Mouse (Mus musculus) intestine, embryonic 16.5 days (tissue): ENCODE measurements around the gene Lamc3. TPM values are rescaled to one million over a fixed set of nuclear protein-coding genes. Genes with fewer than 3 reads are reported as not detected.
"Not testable (repeated sequence)": the region's sequence is repeated elsewhere in the genome, so short reads cannot be mapped to it uniquely, and the experiment has no call there.

ENCODE experiments used
- ATAC-seq: fragments of 200-750 bp; cut with Nextera tagmentation; 2 replicates; pipeline ENCODE4 v1.8.0; 2017; ENCODE audit warnings: moderate TSS enrichment, moderate library complexity
- H3K27ac ChIP-seq: fragments of 300-500 bp; sonication (generic); 2 replicates; pipeline ENCODE4 v1.5.1; 2014; ENCODE audit warnings: mild to moderate bottlenecking, low read length
- H3K27me3 ChIP-seq: fragments of 300-500 bp; sonication (generic); replicated peaks from 2 replicates; pipeline ENCODE4 v1.6.1; 2014; ENCODE audit warnings: low read length, control low read depth, mixed read lengths; ENCODE audit not compliant: control insufficient read depth, insufficient read depth
- H3K36me3 ChIP-seq: fragments of 300-500 bp; sonication (generic); 2 replicates; pipeline ENCODE4 v1.6.1; 2014; ENCODE audit warnings: low read length, control low read depth; ENCODE audit not compliant: control insufficient read depth, insufficient read depth
- H3K4me1 ChIP-seq: fragments of 300-500 bp; sonication (generic); 2 replicates; pipeline ENCODE4 v1.6.1; 2014; ENCODE audit warnings: low read length, control low read depth, mixed read lengths; ENCODE audit not compliant: control insufficient read depth, insufficient read depth
- H3K4me2 ChIP-seq: fragments of 300-500 bp; sonication (generic); 2 replicates; pipeline ENCODE4 v1.6.1; 2014; ENCODE audit warnings: low read depth, low read length, control low read depth
- H3K4me3 ChIP-seq: fragments of 300-500 bp; sonication (generic); 2 replicates; pipeline ENCODE4 v1.5.1; 2014; ENCODE audit warnings: mild to moderate bottlenecking, low read length
- H3K9ac ChIP-seq: fragments of 300-500 bp; sonication (generic); 2 replicates; pipeline ENCODE4 v1.6.1; 2014; ENCODE audit warnings: low read depth, low read length
- H3K9me3 ChIP-seq: fragments of 300-500 bp; sonication (generic); 2 replicates; pipeline ENCODE4 v1.6.1; 2016; ENCODE audit warnings: low read length, control low read depth; ENCODE audit not compliant: control insufficient read depth
- WGBS: fragments of 180-500 bp; shearing (Covaris S2); extraction: QIAGEN DNeasy Blood & Tissue Kit; methylation state at CpG from one replicate; pipeline ENCODE4 v1.1.7; 2014; 5-methylcytosine and 5-hydroxymethylcytosine counted together
- polyA plus RNA-seq: library from polyadenylated mRNA; unstranded; fragments of >200 nt; fragmentation: Nextera tagmentation; extraction: Ambion mirVana; gene quantifications from 2 replicates; pipeline ENCODE4 v1.2.1, GENCODE M21; 2015

Gene Lamc3
- polyA plus RNA-seq, 1 experiment from 2014 or later: 0.44 TPM

DNA sequence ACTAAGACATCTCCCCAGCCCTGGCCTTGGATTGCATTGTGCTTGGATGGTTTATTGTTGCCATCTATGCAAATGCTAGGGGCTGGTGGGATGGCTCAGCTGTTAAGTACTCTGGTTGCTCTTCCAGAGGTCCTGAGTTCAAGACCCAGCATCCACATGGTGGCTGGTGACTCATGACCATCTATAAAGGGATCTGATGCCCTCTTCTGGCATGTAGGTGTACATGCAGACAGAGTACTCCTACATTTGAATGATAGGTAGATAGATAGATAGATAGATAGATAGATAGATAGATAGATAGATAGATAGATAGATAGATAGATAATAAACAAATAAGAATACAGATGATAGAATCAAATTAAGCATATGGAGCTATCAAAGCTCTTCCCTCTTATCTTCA lies 27.1 kb downstream of the Lamc3 start:
- not testable (repeated sequence) for H3K4me3 ChIP-seq, H3K27me3 ChIP-seq, H3K4me2 ChIP-seq, H3K4me1 ChIP-seq, H3K27ac ChIP-seq, ATAC-seq, H3K36me3 ChIP-seq, H3K9me3 ChIP-seq, H3K9ac ChIP-seq

DNA sequence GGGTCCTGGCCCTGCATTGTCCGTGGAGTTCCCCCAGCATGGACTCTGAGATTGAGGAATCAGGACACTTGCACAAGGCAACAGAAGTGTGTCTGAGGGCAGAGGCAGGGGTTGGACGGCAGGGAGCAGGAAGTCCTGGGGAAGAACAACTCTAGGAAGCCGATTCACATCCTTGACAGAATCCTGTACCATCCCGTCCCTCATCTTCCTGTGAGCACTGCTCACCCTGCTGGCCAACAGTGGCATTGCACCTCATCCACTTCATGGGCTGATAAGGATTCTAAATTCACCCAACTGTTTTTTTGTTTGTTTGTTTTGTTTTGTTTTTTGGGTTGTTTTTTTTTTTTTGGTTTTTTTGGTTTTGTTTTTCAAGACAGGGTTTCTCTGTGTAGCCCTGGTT lies 28.0 kb downstream of the Lamc3 start:
- no peak overlapping the region for H3K9ac ChIP-seq
- H3K4me1 ChIP-seq: no peaks in the 10 kb centered on the region
- ATAC-seq: no peak

DNA sequence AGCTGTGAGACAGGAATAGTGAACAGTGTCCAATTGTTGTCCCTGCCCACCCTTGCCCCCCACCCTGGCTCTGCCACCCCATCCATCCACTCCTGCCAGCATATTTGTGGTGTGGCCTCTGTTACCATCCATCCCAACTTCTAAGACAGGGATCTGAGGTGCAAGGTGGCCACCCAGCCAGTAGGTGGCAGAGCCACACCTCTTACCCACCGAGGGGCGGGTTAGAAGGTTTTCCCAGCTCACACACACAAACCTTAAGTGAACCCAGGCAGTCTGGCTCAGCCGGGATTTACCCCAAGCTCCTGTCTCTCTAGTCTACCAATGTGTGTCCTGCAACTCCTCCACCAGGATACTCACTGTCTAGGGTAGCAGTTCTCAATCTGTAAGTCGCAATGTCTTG lies 30.5 kb downstream of the Lamc3 start:
- Histone ChIP-seq H3K27me3 (no peaks in the 10 kb centered on the region), H3K4me3 (no peak overlapping the region), H3K4me2 (no peak overlapping the region), H3K36me3 (no peaks in the 10 kb centered on the region), H3K27ac (no peak overlapping the region), H3K4me1 (no peaks in the 10 kb centered on the region), H3K9ac (no peak overlapping the region), H3K9me3 (no peaks in the 10 kb centered on the region)
- no peak for ATAC-seq
- WGBS: 22% methylated on average over 4 of the region's 4 CpGs

More for the DNA sequence above, 28.0 kb downstream of the Lamc3 start:
- no peak overlapping the region for H3K27ac ChIP-seq
- no peaks in the 10 kb centered on the region for H3K36me3 ChIP-seq
- no peaks in the 10 kb centered on the region for H3K27me3 ChIP-seq
- H3K4me3 ChIP-seq: no peak overlapping the region
- 22% methylated on average over 4 of the region's 4 CpGs for WGBS
- no peak overlapping the region for H3K4me2 ChIP-seq
- no peaks in the 10 kb centered on the region for H3K9me3 ChIP-seq

DNA sequence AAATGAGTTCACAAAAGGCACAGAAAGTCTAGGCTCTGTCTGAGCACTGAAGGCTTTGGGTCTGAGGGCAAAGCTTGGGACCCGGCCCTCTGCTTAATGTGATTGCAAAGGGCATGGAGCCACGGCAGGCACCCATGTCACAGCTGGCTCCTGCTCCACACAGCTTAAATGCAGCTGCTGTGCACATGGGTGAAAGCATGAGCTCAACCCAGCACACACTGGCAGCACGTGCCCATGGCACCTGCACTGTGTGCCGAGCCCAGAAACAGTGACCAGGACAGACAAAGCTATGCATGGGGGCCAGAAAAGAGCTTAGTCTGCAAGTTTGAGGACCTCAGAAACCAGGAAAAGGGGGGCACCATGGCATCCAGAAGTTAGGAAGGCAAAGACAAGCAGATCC lies 36.6 kb downstream of the Lamc3 start:
- H3K36me3 ChIP-seq: no peaks in the 10 kb centered on the region
- no peak overlapping the region for H3K4me3 ChIP-seq
- H3K9me3 ChIP-seq: no peaks in the 10 kb centered on the region
- no peak overlapping the region for H3K9ac ChIP-seq
- 72% methylated on average over 4 of the region's 4 CpGs for WGBS
- H3K4me1 ChIP-seq: no peaks in the 10 kb centered on the region
- no peak overlapping the region for H3K27ac ChIP-seq
- no peak for ATAC-seq
- H3K4me2 ChIP-seq: no peak overlapping the region
- H3K27me3 ChIP-seq: no peaks in the 10 kb centered on the region

DNA sequence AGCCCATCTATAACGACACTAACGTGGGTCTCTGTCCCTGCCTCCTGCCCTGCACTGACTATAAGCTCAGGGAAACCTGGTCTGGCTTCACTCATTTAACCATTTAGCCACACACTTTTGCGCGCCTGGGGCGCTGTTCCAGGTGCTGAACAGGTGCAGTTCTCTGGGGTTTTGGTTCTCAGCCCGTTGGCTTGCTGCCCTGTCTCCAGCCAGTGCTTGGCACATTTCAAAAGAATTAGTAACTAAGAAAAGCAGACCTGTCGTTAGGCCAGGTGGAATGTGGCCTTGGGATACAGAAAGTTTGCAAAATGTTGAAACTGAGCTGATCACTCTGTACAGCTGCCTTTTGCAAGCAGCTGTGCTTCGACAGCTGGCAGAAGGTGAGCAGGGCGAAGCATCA lies 37.7 kb downstream of the Lamc3 start:
- Histone ChIP-seq H3K27ac (no peak overlapping the region), H3K4me2 (no peak overlapping the region), H3K4me1 (no peaks in the 10 kb centered on the region), H3K9me3 (no peaks in the 10 kb centered on the region), H3K36me3 (no peaks in the 10 kb centered on the region), H3K9ac (no peak overlapping the region), H3K4me3 (no peak overlapping the region), H3K27me3 (no peaks in the 10 kb centered on the region)
- no peak for ATAC-seq
- 25% methylated on average over 9 of the region's 9 CpGs for WGBS

DNA sequence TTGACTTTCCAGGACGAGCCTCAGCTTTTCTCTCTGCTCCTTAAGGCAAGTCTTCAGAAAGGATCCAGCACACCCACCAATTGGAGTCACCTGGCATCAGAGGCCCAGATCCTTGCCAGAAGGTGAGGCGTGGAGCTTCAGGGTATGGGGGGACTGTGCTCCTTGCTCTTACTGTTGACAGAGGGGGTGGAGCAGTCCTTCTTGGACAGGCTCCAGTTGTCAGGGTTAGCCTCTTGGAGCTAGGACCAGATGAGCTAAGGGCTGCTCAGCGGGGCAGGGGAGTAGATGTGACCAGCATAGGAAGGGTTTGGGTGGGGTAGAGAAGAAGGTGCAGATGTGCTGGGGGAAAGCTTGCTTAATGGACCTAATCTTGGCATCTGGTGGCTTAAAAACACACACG lies 38.8 kb downstream of the Lamc3 start:
- H3K27ac ChIP-seq: no peak overlapping the region
- H3K36me3 ChIP-seq: no peaks in the 10 kb centered on the region
- H3K4me1 ChIP-seq: no peaks in the 10 kb centered on the region
- H3K4me2 ChIP-seq: no peak overlapping the region
- no peak overlapping the region for H3K4me3 ChIP-seq
- H3K9ac ChIP-seq: no peak overlapping the region
- H3K9me3 ChIP-seq: no peaks in the 10 kb centered on the region
- ATAC-seq: no peak
- WGBS: 64% methylated on average over 4 of the region's 4 CpGs
- no peaks in the 10 kb centered on the region for H3K27me3 ChIP-seq

DNA sequence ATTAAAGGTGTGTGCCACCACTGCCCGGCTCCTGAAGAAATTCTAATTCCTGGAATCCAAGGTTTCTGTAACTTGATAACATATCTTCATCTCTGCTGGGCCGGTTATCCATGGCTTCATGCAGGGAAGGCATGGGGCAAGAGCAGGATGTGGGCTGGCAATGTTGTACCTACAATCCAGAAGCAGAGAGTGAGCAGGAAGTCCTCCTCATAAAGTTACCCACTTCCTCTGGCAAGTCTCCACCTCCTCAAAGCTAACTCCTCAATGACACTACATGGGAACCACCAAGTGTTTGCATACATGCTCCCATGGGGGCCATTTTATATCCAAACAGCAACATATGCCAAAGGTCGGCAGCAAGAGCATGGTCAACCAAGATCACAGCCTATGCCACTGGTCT lies 42.6 kb downstream of the Lamc3 start:
- Histone ChIP-seq H3K27me3 (no peaks in the 10 kb centered on the region), H3K4me1 (no peaks in the 10 kb centered on the region), H3K9me3 (no peaks in the 10 kb centered on the region), H3K27ac (no peak overlapping the region), H3K4me3 (no peak overlapping the region), H3K4me2 (no peak overlapping the region), H3K36me3 (no peaks in the 10 kb centered on the region), H3K9ac (no peak overlapping the region)
- no peak for ATAC-seq
- WGBS: 77% methylated on average over 3 of the region's 3 CpGs

DNA sequence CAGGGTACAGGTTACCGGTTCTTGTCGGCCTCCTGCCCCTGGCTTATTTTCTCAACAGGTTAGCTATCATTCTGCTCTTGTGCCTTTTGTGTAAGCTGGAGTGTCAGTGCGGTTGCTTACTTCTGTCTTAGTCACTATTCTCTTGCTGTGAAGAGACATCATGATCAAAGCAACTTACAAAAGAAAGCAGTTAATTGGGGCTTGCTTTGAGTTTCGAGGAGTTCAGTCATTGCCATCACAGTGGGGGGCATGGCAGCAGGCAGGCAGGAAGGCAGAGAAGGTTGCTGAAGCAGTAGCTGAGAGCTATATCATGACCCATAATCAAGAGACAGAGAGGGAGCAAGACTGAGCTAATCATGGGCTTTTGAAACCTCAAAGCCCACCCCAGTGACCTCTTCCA lies 47.5 kb downstream of the Lamc3 start:
- WGBS: 50% methylated on average over 4 of the region's 4 CpGs
- Histone ChIP-seq H3K4me2 (no peak overlapping the region), H3K27ac (no peak overlapping the region), H3K4me1 (no peaks in the 10 kb centered on the region), H3K36me3 (no peaks in the 10 kb centered on the region), H3K9ac (no peak overlapping the region), H3K27me3 (no peaks in the 10 kb centered on the region), H3K9me3 (no peaks in the 10 kb centered on the region), H3K4me3 (no peak overlapping the region)
- no peak for ATAC-seq

DNA sequence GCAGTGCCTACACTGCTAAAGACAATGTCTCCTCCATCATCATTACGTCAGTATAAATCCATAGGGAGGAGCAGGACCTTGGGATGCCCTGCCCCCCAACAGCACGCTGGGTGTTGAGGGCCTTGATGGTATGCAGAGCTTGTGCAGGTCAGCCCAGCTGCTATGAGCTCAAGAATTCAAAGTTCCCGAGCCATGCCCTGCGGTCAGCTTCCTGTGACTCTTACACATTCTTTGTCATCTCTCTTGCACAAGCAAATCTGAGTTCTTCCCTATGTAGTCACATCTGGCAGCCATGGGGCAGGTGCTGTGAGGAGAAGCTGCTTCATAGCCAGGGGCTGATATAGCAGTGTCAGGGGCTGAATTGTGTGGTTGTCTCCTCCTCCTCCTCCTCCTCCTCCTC lies 48.0 kb downstream of the Lamc3 start:
- Histone ChIP-seq H3K36me3 (no peaks in the 10 kb centered on the region), H3K9me3 (no peaks in the 10 kb centered on the region), H3K9ac (no peak overlapping the region), H3K27me3 (no peaks in the 10 kb centered on the region), H3K4me2 (no peak overlapping the region), H3K4me1 (no peaks in the 10 kb centered on the region), H3K27ac (no peak overlapping the region), H3K4me3 (no peak overlapping the region)
- 23% methylated on average over 4 of the region's 4 CpGs for WGBS
- ATAC-seq: no peak

- ATAC-seq: no peak
- Histone ChIP-seq H3K4me3 (no peak overlapping the region), H3K4me2 (no peak overlapping the region), H3K4me1 (no peaks in the 10 kb centered on the region), H3K9me3 (no peaks in the 10 kb centered on the region), H3K36me3 (no peaks in the 10 kb centered on the region), H3K27me3 (no peaks in the 10 kb centered on the region), H3K27ac (no peak overlapping the region), H3K9ac (no peak overlapping the region)
- 74% methylated on average over 1 of the region's 1 CpGs for WGBS
These were observed 51.2 kb downstream of the Lamc3 start for GRCm38 (mm10) chr2:31938298-31938697.
